Mouse (Mus musculus): ENCODE data around the gene Map2k5.

DNA sequence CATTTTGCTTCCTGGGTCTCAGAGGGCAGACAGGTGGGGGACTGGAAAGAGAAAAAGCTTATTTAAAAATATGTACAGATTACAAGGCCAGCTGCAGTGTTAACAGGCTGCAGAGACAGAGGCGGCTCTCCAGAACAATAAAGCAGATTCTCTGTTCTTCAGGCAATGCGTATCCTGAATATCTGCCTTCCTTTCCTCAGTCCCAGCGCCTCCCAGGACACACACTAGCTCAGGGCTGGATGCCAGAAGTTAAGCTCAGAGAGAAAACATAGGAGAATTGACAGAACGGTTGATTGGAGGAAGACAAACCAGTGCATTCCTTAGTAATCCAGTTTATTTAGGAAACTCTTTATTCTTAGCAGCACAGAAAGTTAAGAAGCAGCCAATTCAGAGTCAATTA is 69.3 kb downstream of the Map2k5 start:
- no peak for TF ChIP-seq CTCF (IDR thresholded peaks at IDR 0.05; ENCODE audit: low read depth, low read length)
- no peak for TF ChIP-seq POLR2A (IDR thresholded peaks at IDR 0.05; ENCODE audit: borderline replicate concordance, low read depth, low read length)

All from bone marrow macrophage, adult 2 months (primary cell).